Mouse (Mus musculus) duodenum, adult 2 months (tissue): ENCODE data around the gene Slc28a2. TPM values are rescaled to one million over a fixed set of nuclear protein-coding genes. Genes with fewer than 3 reads are reported as not detected.

Experiments used
- polyA plus RNA-seq: library from polyadenylated mRNA; depleted of rRNA; stranded (reverse); fragments of >200 nt; gene quantifications from 2 replicates; pipeline ENCODE4 v1.2.3, GENCODE M21; 2012; ENCODE audit warnings: low replicate concordance; rRNA removed

The Slc28a2 gene
- 4.8 and 31.1 TPM in 2 replicates for polyA plus RNA-seq

GRCm38 (mm10) chr2:122426200-122426599 is at the start of gene Slc28a2:
Gene Slc28a2 (plus strand): TSS chr2:122426477.

GRCm38 (mm10) chr2:122484641-122485040 is 58.4 kb downstream of the Slc28a2 start, which contains the start of gene Gm14085:
Gene Gm14085 (plus strand): TSS chr2:122484941.

Other genes with a start within 250 kb of the Slc28a2 start
- gene Patl2, start 240.3 kb upstream of the Slc28a2 start, polyA plus RNA-seq = not detected in 2 replicates
- not detected in 2 replicates for gene Terb2, start 240.2 kb upstream of the Slc28a2 start, polyA plus RNA-seq
- 11.8 and 30.9 TPM in 2 replicates for gene Sord, start 191.7 kb upstream of the Slc28a2 start, polyA plus RNA-seq
- 4.8 and 7.1 TPM in 2 replicates for gene Duox2, start 128.0 kb upstream of the Slc28a2 start, polyA plus RNA-seq
- gene Duoxa2, start 127.6 kb upstream of the Slc28a2 start, polyA plus RNA-seq = 10.0 and 12.2 TPM in 2 replicates
- 0.11 and 0.22 TPM in 2 replicates for gene Duoxa1, start 112.7 kb upstream of the Slc28a2 start, polyA plus RNA-seq
- gene Duox1, start 110.8 kb upstream of the Slc28a2 start, polyA plus RNA-seq = 0.05 and 0.28 TPM in 2 replicates
- 9.3 and 14.1 TPM in 2 replicates for gene Shf, start 57.3 kb upstream of the Slc28a2 start, polyA plus RNA-seq
- 0.71 and 4.6 TPM in 2 replicates for gene Gm14085, start 58.5 kb downstream of the Slc28a2 start, polyA plus RNA-seq
- 1.8 and 3.9 TPM in 2 replicates for gene Gatm, start 184.8 kb downstream of the Slc28a2 start, polyA plus RNA-seq
- gene AA467197, start 210.5 kb downstream of the Slc28a2 start, polyA plus RNA-seq = 3.2 and 6.9 TPM in 2 replicates